Mouse (Mus musculus) right cerebral cortex, postnatal 10 days (tissue): ENCODE measurements at regions not wholly inside any gene's neighbourhood (a gene's known extent, or its start where the extent isn't known, plus 50 kb on each side); places are given as distances from the start of the nearest gene placed in this dataset.

ENCODE experiments used
- DNase-seq, 2 experiments: peaks; one replicate each; pipeline ENCODE4 v3.0.0; 2021; ENCODE audit warnings: low spot score in 2 of 2

DNA sequence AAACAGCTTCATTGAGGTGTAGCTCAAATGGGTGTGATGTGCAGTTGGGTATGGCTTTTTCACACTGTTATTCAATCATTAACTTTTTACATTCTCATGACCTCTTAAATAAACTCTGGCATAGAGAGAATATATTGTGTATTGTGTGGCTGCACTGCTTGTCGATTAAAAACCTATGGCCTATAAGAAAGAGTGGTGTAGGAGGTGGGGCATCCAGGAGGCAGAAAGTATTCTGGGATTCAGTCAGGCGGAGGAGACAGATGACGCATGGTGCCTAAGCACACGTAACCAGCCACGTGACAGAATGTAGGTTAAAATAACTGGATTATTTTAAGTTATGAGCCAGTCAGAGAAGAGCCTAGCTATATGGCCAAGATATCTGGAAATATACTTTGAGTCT lies 78.2 kb upstream of the Slc16a7 start:
- DNase-seq, result no peak

DNA sequence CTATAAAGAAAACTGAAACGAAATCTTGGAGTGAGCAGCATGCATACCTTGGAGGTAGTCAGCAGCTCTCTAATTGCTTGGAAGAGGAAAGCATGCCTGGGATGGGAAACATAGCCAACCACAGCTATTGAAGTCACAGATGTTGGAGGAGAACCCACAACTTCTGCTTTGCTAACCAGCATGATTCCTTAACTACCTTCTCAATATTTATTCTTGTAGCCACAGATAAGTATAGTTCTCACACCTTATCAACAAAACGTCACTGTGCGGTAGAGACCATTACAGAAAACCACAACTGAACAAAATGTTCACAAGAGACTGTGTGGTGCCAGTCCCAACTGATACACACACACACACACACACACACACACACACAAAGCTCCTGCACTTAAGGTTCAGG lies 99.1 kb upstream of the Slc16a7 start:
- no peak for DNase-seq

DNA sequence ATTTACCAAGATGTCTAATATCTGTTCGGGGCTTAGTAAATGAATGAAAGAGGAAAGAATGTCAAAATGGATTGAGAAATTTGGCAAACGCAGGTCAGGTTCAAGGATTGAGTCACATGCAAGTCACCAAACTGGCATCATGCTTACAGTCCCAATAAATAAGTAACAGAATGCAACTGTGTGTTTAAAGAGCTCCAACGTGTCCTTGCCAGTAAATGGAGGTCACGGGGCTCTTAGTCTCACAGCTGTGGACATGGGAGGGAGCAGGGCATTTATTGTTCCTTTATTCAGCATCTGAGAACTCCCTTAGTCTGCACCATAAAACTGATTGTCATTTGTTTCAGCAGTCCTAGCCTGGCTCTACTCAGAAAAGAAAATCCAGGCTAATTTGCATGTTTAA lies 101.1 kb upstream of the Slc16a7 start:
- no peak for DNase-seq

DNA sequence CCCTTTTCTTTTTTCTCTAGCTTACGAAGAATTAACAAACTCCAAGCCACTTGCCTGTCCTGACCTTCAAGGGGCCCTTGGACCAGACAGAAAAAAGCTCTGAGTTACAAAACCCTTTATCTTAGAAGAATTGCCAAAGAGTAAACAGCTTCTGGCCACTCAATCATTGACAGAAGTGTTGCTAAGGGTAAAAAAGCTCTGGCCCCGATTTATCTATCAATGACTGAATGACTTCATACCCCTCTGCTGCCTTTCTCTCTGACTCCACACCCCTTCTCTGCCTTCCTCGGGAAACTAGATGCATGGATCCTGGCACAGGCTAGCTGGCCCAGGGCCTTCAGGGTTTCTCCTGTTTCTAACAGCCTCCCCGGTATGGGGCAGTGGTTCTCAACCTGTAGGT lies 105.2 kb upstream of the Slc16a7 start:
- no peak for DNase-seq

DNA sequence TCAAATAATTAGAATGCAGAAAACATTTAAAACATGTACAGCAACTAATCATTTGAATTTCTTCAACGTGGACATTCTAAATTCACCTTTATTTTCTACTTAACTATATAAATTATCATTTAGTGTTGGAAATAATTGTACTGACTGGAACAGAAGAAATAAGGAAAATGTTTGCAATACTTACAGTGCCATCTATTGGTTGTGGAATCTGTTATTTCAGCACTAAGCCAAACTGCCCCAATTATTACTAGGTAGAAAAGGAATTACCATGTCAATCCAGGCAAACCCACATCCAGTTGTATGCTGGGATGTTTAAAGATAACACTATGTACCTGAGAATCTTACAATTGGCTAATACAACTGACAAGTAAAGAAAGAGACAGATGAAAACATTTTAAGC lies 109.1 kb upstream of the Slc16a7 start:
- DNase-seq, result no peak

DNA sequence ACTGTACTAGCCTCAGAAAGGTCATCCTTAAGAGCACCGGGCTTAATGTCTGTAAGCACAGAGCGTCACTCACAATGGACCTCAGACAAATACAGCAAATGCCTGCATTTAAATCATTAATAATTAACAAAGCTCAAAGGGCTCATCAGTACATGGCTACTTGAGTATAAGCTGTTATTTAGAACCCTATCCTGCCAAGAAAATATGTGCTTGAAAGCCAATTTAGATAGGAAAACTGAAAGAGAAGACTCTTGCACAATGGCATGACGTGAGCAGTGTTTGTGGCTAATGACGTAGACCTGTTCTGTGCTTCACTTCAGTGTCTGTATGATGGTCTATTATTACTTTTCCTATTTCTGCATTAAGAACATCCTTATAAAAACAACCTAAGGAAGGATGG lies 111.1 kb upstream of the Slc16a7 start:
- no peak for DNase-seq

DNA sequence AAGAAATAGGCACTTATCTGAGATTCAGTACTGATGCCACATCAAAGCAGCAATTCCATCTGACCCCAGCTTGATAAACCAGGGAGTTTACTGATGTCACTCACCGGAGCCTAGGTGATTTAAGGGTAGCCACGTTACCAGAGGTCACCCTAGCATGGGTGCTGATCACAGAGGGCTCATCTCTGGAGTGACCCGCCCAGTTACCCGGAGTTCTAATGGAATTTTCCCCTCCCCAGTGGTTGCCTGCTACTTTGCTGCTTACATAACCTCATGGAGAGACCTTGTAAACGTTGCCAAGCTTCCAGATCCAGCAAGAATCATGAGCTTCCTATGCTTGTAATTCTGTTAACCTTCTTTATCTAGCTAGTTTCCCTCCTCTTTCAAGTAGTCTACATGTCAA lies 125.8 kb upstream of the Slc16a7 start:
- no peak for DNase-seq

DNA sequence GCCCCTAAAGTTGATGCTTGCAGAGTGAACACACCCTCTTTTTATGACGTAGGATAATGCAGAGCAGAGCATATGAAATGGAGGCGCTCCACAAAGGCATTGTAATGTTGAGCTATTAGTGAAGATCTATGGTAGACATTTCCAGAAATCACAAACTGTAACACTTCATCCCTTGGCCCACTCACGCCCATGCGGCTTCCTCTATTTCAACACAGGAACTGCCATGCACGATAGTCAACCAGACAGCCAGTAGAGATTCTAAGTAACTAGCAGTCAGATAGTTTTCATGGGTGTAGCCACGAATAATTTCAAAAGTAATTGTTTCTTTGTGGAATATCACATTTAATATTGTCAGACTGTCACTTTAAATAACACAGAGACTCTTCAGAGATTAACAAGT lies 141.6 kb upstream of the Slc16a7 start:
- no peak for DNase-seq

DNA sequence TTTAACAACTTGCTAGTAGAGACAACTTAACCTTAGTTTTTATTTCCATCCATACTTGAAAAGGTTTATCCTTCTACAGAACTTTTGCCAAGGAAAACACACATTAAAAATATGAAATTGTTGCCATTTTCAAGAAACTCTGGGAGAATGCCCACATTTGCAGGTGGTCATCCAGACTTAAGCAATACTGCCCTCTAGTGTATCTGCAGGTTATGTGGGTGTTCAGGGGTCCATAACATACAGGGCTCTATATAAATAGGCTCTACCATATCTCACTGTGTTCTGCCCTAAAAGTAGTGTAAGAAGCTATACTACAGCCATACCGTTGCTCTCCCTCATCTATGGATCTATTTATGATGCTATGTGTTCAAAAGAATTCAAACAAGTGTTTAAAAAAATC lies 149.1 kb upstream of the Slc16a7 start:
- DNase-seq, result peak in 1 of 2 experiments; percentile 21

DNA sequence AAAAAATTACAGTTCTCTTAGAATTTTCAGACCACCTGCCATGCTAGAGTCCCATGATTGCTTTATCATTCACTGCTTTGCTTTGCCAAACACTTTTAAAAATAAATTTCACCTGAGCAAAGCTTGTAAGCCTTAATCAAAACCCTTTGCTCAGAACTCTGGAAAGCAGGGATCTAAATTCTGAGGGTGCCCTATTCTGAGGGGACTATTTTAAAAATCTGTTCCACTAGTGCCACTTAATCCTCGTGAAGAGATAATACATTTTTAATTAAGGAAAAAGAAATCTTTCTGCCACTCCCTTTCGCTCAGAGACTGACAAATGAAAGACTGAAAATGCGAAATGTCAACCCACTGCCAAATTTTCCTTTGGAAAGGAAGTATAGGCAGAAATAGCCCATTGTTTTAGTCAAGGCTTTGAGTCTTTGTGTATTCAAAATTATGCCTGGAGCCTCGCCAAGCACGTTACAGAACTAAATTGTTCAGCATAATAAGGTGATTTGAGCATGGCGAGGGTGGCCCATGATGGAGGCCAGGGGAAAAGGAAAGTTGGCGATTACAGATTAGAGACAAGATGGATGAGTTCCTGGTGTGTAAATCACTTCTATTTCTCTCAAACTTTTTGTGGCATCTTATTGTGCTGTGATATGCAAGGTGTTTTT lies 197.4 kb upstream of the Slc16a7 start:
- peak; percentile 44 to 56 for DNase-seq

DNA sequence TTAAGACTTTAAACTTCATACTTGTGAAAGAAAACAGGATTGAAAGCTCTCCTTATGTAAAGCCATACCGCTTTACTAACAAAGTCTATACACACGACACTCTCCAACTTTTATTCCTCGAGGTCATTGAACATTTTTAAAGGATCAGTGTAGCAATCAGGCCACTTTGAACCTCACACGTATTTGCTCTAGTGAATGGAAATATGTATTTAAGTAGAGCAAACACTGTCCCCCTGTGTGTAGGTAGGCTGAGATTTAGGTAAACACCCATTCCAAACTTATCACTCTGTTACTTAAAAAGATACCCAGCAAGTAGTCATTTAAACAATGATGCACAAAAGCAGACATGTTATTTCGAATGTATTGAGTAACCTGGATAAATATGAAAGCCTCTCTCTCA lies 203.7 kb upstream of the Slc16a7 start:
- DNase-seq, result no peak

DNA sequence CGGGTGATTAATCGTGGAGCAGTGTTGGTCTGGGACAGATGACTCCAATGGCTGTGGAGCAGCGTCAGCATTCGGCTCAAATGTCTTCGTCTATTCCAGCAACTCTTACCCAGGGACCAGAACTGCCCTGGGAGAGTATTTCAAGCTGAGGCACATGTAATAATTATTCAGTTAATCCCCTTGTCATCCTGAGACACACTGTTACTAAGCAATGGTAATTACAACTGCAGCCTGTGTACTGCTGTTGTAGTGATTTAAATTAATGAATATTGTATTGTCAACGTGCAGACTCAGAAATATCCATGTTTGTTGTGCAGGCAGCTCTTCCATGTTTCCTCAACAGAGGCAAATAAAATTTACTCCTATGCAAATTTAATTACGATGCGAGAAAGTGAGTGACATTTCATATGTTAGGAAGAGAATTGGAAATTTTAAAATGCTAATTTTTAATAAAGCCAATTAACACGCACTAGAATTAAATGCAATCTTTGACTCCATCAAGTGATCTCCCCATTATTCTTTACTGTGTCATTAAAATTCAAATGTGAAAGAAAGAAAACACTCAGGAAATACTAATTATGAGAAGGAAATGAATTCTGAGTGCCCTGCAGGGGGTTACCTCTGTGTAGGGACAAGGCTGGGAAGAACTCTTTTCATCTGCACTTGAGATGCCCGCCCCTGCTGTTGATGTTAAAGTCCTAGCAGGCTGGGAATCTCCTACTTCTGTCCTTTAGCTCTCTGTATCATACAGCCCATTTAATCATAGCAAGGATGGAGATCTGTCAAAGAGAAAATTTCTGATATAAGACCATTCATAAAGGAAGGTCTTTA lies 218.7 kb upstream of the Slc16a7 start:
- no peak for DNase-seq

DNA sequence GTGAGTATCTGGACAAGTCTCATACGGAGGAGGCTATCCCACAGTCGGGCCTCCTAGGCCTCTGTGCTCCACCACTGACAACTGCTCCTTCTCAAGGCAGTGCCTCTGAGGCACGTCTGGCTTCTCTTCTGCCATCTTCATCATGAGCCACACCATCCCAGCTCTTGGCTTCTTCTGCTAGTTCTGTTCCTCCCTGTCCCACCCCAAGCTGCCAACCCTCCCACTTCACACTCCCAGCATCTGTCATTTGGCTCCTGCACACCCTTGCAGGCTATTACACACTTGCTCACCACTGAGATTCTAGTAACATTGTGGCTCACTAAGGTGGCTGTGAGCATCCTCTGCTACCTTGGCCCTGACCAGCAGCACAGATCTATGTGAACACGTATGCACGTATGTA lies 221.1 kb upstream of the Slc16a7 start:
- no peak for DNase-seq

DNA sequence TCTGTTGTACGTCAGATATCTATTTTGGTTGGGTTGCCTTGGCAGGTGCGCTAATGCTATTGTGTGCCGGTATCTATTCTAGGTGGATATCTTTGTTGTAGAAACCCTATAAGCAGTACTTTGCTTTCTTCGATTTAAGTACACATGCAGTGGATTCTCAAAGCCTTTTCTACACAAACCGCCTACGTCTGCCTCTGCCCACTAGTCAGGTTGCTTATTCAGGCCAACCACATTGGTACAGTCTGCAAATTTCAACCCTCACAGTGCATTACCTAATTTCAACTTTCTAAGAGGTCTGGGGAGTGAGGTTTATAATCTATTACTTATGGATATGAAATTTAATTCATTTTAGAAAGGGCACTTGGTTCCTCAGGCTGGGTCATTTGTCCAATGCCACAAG lies 223.5 kb upstream of the Slc16a7 start:
- no peak for DNase-seq

DNA sequence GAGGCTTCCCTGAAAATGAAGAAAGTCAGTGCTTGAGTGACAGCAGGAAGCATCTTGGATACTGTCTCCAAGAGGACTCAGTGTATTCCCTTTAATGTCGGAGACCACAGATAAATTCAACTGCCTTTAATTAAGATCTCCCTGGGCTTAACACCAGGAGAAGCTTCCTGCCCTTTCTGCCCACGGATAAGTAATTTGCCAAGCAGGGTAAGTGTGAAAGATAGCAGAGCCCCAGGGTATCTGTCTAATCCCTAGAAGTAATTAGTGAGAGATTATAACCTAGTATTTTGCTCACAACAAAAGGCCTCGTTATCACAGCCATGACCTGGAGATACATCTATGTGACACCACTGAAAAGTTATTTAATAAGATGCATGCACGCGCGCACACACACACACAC lies 232.1 kb upstream of the Slc16a7 start:
- no peak for DNase-seq

DNA sequence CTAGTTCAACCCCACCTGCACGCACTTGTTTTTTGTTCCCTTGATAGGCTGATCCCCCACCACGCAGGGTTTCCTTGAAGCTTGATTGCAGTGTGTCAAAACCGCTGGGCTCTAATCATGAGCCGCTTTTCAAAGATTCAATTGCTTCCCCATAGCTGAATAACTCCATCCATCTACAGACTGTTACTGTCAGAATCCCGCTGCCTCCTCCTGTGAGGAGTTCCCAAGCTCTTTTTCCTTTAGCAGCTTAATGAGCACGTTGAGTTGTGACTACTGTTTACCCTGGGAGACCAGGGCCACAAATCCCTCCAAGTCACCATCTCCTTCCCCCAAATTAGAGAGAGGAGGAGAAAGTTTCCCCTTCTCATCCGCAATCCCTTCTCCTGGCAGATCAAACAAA lies 234.6 kb upstream of the Slc16a7 start:
- DNase-seq, result no peak

DNA sequence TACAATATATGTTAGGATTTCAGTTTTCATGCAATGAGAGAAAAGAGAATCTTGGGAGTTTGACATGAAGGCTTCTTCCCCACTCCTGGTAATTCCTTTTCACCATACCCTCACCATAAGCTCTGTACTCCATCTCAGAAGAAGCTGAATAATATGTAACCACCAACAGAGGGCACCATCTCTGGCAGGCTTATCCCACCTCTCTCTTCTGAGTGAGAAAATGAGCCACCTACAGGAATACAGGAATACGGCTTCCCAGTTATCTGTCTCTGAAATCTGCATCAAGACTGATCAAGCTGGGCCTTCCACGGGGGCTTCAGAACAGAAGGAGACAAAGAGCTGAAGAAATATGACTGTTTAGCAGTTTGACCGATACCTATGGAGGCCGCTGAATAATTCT lies 278.6 kb upstream of the Slc16a7 start:
- no peak for DNase-seq

DNA sequence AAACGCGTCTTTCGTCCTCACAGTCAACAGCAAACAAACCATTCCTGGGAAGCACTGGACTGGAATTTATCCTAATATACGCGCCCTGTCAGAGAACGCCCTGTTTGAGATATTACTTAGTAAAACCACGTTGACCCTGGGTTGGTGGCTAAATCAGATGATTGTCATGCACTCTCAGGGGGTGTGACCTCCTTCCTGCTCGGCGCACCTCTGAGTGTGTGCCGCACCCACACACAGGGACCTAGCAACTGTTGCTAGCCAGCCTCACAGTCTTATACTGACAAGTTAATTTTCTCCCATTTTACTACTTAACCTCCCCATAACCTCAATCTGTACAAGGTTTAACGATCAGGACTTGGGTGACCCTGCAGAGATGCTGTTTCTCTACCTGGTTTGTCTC lies 284.4 kb upstream of the Slc16a7 start:
- DNase-seq, result no peak

DNA sequence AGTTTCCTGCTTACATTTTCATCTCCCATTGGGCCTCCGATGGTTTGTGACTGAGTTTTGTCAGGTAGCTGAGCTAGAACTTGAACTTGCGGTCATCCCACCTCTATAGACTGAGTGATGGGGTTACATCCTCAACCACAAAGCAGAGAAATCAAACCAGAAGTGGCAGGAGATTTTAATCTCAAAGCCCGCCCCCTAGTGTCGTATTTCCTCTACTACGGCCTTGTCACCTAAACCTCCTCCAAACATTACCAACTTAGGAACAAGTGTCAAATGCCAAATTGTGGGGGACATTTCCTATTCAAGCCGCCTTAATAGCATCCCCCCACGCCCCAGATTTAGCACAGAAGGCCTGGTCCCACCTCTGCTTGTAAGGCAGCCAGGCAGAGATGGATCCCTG lies 286.3 kb upstream of the Lrig3 start:
- DNase-seq, result no peak

DNA sequence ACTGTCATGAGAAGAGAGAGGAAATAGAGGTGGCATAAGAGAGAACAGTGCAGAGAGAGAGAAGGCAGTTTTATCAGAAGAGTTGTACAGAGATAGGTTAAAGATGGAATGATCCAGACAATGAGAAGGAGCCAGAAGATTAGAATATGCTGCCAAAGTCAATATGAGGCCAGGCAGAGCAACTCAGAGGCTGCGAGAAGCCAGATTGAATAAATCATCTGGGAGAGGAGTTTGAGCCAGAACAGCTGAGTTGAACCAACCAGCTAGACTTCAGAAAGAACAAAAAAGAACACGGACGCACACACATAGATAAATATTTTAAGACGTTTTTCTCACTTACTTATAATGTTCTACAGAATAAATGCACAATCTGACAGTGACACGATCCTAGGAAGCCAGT lies 280.8 kb upstream of the Lrig3 start:
- no peak for DNase-seq

DNA sequence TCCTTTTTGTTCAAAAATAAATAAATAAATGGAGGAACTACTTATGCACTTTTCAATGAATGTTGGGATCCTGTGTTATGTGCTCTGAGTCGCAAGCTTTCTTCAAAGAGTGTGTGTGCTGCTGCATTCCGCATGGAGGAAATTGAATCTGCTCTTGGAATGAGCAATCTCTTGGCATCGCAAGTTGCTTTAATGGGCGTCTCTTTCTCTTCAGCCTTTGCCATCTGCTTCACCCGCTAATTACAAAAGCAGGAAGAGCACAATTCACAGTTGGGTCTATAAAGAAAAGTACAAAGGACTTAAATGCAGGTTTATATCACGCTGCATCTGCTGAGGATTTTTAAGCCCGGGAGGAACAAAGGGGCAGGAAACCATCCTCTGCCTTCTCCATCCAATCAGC lies 272.5 kb upstream of the Lrig3 start:
- DNase-seq, result peak; percentile 26 to 49

DNA sequence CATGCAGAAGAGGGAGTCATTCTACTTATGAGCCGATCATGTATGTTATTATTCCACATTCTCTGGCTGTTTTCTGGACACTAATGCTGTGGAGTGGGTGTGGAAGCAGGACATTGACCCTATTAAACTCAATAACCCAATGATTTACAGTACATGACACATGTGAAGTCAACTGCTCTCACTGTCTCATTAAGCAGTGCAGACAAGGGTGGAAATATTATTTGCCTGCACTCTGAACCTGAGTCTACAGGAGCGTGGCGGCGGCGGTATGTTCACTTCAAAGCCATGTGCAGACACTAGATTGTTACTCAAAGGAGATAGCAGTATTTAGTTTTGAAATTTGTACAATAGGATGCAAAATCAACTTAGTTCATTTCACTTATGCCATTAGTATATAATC lies 269.8 kb upstream of the Lrig3 start:
- no peak for DNase-seq

DNA sequence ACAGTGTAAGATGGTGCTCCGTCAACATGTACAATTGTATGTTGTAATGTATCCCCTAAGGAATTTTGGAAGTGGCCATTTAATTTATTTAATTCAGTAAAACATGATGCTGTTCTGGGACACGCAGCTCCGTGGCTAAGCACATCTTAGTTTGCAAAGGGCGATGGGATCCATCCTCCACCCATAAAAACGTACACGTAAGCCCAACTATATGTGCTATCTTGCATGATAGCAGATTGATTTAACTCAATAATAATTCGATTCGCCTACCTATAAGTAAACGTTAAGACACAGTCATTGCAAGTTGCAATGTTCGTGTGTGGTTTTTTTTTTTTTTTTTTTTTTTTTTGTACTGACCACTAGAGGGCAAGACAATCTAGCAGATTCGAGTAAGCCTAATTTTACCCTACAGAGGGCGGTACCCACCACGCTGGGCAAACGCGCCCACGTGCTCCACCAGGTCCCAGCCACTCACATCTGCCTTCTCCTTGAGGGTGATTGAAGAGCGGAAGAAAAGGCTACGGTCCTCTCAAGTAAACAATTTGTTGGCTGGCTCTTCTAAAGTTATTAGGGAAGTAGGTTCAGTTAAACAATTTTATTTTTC lies 240.8 kb upstream of the Lrig3 start:
- DNase-seq, result peak; percentile 66
